In genomic region chr4:155569818-155570217, GRCm38 (mm10) we compare ENCODE assay signal across 15 mouse cellular contexts.
"Had no signal": no experiment of that assay in that cellular context is flagged by ENCODE, and none has a peak within 500 bp of the region (broad histone marks: within the 10 kb centered on the region; RNA-seq: fewer than 3 reads in every experiment).

No protein-coding gene starts in this region.

- H3K4me3 ChIP-seq: limb, embryonic 15.5 days; midbrain, embryonic 10.5 days; myocyte; neural tube, embryonic 15.5 days had no signal

- H3K4me2 ChIP-seq: limb, embryonic 15.5 days; lung, embryonic 14.5 days; neural tube, embryonic 15.5 days had no signal

- DNase-seq: kidney, adult 8-10 months; kidney, postnatal 25 days; layer of hippocampus, postnatal 36 days; lung, embryonic 14.5 days; lung, postnatal 10 days; lung, postnatal 4 days; midbrain, embryonic 14.5 days; right cerebral cortex, adult 18-20 months; spleen, adult 18-20 months; thymus, adult 18-20 months; thymus, postnatal 14 days had no signal

- H3K9ac ChIP-seq: limb, embryonic 15.5 days; lung, embryonic 14.5 days; neural tube, embryonic 15.5 days had no signal

- H3K27ac ChIP-seq: limb, embryonic 15.5 days; midbrain, embryonic 10.5 days; neural tube, embryonic 15.5 days had no signal

- H3K9me3 ChIP-seq: limb, embryonic 15.5 days; midbrain, embryonic 10.5 days; neural tube, embryonic 15.5 days had no signal

- H3K27me3 ChIP-seq: limb, embryonic 15.5 days; neural tube, embryonic 15.5 days had no signal

- H3K36me3 ChIP-seq: limb, embryonic 15.5 days; neural tube, embryonic 15.5 days had no signal
